ENCODE assay signal across 8 mouse cellular contexts in the genomic region with DNA sequence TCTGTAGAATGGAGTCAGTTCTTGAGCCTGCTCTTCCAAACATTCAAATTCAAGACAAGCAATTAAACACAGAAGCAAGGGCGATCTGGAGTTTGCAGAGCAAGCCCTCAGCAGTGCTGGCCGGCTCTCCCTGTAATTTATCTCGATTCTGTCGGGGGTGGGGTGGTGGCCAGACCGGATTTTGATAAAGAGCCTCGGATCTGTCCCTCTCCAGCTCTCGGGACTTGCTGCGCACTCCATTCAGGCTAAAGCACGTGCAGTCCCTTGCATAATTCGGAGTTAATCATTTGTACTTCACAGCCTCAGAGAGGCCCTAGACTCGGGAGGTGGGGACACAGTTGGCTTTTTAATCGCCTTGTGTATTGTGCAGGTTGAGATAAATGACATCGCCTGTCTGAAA.
DNase-seq lines count a peak whose midpoint lies in the region; ATAC-seq lines count a peak whose summit lies in the region.

No protein-coding gene starts in this region.

- no peak overlapping the region for H3K4me3 ChIP-seq in intestine, embryonic 16.5 days (ENCODE audit: low read length)
- no peak overlapping the region for H3K4me3 ChIP-seq in lung, embryonic 15.5 days
- H3K4me3 ChIP-seq in stomach, embryonic 16.5 days (replicated peaks; ENCODE audit: low read length) = no peak overlapping the region

- H3K4me2 ChIP-seq in intestine, embryonic 16.5 days (ENCODE audit: low read depth, low read length) = peak overlapping the region; percentile 42
- peak overlapping the region; percentile 39 for H3K4me2 ChIP-seq in lung, embryonic 15.5 days
- H3K4me2 ChIP-seq in stomach, embryonic 16.5 days (ENCODE audit: low read depth, low read length) = peak overlapping the region; percentile 40

- H3K9me3 ChIP-seq in intestine, embryonic 16.5 days (ENCODE audit: control insufficient read depth, low read length) = no peaks in the 10 kb centered on the region
- H3K9me3 ChIP-seq in lung, embryonic 15.5 days = no peaks in the 10 kb centered on the region
- H3K9me3 ChIP-seq in stomach, embryonic 16.5 days (replicated peaks; ENCODE audit: control insufficient read depth, low read length) = no peaks in the 10 kb centered on the region

- peak; percentile 4 to 11 for DNase-seq in layer of hippocampus, postnatal 10 days (ENCODE audit: low spot score in 2 of 2)
- DNase-seq in layer of hippocampus, adult 11-12 months (ENCODE audit: low spot score) = no peak
- no peak for DNase-seq in adrenal gland, postnatal 14 days
- no peak for DNase-seq in cerebellum, adult 18-20 months

- H3K4me1 ChIP-seq in intestine, embryonic 16.5 days (ENCODE audit: control insufficient read depth, insufficient read depth, low read length) = peaks cover 9% of the 10 kb centered on the region
- H3K4me1 ChIP-seq in lung, embryonic 15.5 days = peaks cover 10% of the 10 kb centered on the region; the same call in 1 of the 2 replicates
- no peaks in the 10 kb centered on the region for H3K4me1 ChIP-seq in stomach, embryonic 16.5 days (ENCODE audit: control insufficient read depth, insufficient read depth, low read length)

- 5% methylated on average over 13 of the region's 13 CpGs for WGBS in intestine, embryonic 16.5 days
- WGBS in lung, embryonic 15.5 days = 3% methylated on average over 13 of the region's 13 CpGs
- 3% methylated on average over 13 of the region's 13 CpGs for WGBS in stomach, embryonic 16.5 days

- H3K36me3 ChIP-seq in intestine, embryonic 16.5 days (ENCODE audit: control insufficient read depth, insufficient read depth, low read length) = no peaks in the 10 kb centered on the region
- H3K36me3 ChIP-seq in lung, embryonic 15.5 days = no peaks in the 10 kb centered on the region
- no peaks in the 10 kb centered on the region for H3K36me3 ChIP-seq in stomach, embryonic 16.5 days (ENCODE audit: control insufficient read depth, insufficient read depth, low read length)

- peak; percentile 95 for ATAC-seq in intestine, embryonic 16.5 days
- ATAC-seq in lung, embryonic 15.5 days (ENCODE audit: borderline replicate concordance, extremely low read depth, low FRiP score, low TSS enrichment) = peak; percentile 85
- peak; percentile 87; the same call in 1 of the 2 replicates for ATAC-seq in stomach, embryonic 16.5 days (ENCODE audit: insufficient read depth, low FRiP score)
- no peak for ATAC-seq in cerebellum, adult (ENCODE audit: insufficient number of reproducible peaks, low FRiP score, low TSS enrichment)

- no peaks in the 10 kb centered on the region for H3K27me3 ChIP-seq in intestine, embryonic 16.5 days (replicated peaks; ENCODE audit: control insufficient read depth, insufficient read depth, low read length)
- no peaks in the 10 kb centered on the region for H3K27me3 ChIP-seq in lung, embryonic 15.5 days
- no peaks in the 10 kb centered on the region for H3K27me3 ChIP-seq in stomach, embryonic 16.5 days (ENCODE audit: control insufficient read depth, insufficient read depth, low read length)

- H3K27ac ChIP-seq in intestine, embryonic 16.5 days (ENCODE audit: low read length) = no peak overlapping the region
- H3K27ac ChIP-seq in lung, embryonic 15.5 days = peak overlapping the region; percentile 87
- H3K27ac ChIP-seq in stomach, embryonic 16.5 days (ENCODE audit: low read length) = no peak overlapping the region

- no peak overlapping the region for H3K9ac ChIP-seq in intestine, embryonic 16.5 days (ENCODE audit: low read depth, low read length)
- H3K9ac ChIP-seq in lung, embryonic 15.5 days = no peak overlapping the region
- 0 out of 2 replicates have a peak overlapping the region, but pooled peaks have one; percentile 11 for H3K9ac ChIP-seq in stomach, embryonic 16.5 days (ENCODE audit: low read length)

Comparison
In these comparisons a context has a peak if more than half of its experiments do, and no peak if none do; other contexts are left out.
1. DNase-seq: peak in layer of hippocampus, postnatal 10 days (2 of 2); none in layer of hippocampus, adult 11-12 months (single experiment), adrenal gland, postnatal 14 days (single experiment) and cerebellum, adult 18-20 months (0 of 2).
2. Peak in every context shown above with its lines, with median percentiles within 50 percentile points of each other: H3K4me2 ChIP-seq.